Mouse (Mus musculus): ENCODE measurements at regions not wholly inside any gene's neighbourhood (a gene's known extent, or its start where the extent isn't known, plus 50 kb on each side); places are given as distances from the start of the nearest gene placed in this dataset.

DNA sequence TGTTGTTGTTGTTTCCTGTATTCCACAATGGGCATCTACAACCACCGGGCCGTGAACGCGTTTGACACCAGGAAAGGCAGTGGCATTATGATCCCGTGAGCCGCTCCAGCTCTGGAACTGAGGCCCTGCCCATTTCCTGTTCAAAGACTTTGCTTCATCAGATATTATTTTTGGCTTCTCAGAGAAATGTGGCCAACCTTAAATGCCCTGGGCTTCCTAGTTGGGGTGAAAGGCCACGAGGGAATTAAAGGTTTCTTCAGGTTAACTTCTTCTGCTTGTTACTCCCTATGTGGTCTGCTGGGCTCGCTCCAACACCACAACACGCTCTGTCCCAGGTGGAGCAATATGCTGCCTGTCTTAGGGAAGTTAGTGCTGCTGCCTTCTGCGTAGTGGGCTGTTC is 249.8 kb downstream of the Cog6 start:
- WGBS = 58% methylated on average over 10 of the region's 10 CpGs
- DNase-seq (ENCODE audit: low spot score) = no peak
- no peak for ATAC-seq (ENCODE audit: insufficient read depth, low read depth)
- TF ChIP-seq CTCF (IDR thresholded peaks at IDR 0.05; ENCODE audit: low read depth) (no peak), EP300 (IDR thresholded peaks at IDR 0.05; ENCODE audit: low read depth) (no peak)
- no peaks in the 10 kb centered on the region for H3K27me3 ChIP-seq (ENCODE audit: control insufficient read depth, insufficient read depth, low read length)
- H3K4me2 ChIP-seq (ENCODE audit: low read depth, low read length) = no peak overlapping the region
- no peak overlapping the region for H3K9ac ChIP-seq (replicated peaks; ENCODE audit: low read depth, low read length)
- H3K4me1 ChIP-seq (ENCODE audit: control insufficient read depth, insufficient read depth) = no peaks in the 10 kb centered on the region
- no peak overlapping the region for H3K27ac ChIP-seq (ENCODE audit: low read depth)
- no peaks in the 10 kb centered on the region for H3K36me3 ChIP-seq (replicated peaks; ENCODE audit: control insufficient read depth, insufficient read depth, low read length)
- H3K9me3 ChIP-seq (replicated peaks; ENCODE audit: control insufficient read depth, low read length) = no peaks in the 10 kb centered on the region
- H3K4me3 ChIP-seq (ENCODE audit: low read depth, low read length) = no peak overlapping the region

DNA sequence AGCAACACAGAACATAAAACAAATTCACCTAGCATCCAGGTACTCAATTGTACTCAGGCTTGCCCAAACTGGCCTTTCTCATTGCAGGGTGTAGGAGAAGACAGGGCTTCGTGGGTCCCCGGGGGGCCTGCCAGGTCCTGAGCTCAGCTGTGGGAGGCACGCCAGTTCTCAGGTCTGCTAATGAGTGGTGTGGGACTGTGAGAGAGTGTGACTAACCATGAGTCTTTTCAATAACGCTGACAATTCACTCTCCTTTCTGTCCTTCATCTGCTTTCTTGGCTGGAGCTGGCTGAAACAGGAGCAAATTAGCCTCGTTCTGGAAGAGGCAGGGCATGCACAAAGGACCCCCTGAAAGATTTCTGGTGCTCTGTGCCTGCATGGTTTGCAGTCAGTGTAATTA is 250.2 kb downstream of the Cog6 start:
- Histone ChIP-seq H3K4me2 (ENCODE audit: low read depth, low read length) (no peak overlapping the region), H3K27ac (ENCODE audit: low read depth) (no peak overlapping the region), H3K9ac (replicated peaks; ENCODE audit: low read depth, low read length) (no peak overlapping the region), H3K27me3 (ENCODE audit: control insufficient read depth, insufficient read depth, low read length) (no peaks in the 10 kb centered on the region), H3K36me3 (replicated peaks; ENCODE audit: control insufficient read depth, insufficient read depth, low read length) (no peaks in the 10 kb centered on the region), H3K4me3 (ENCODE audit: low read depth, low read length) (no peak overlapping the region), H3K9me3 (replicated peaks; ENCODE audit: control insufficient read depth, low read length) (no peaks in the 10 kb centered on the region), H3K4me1 (ENCODE audit: control insufficient read depth, insufficient read depth) (no peaks in the 10 kb centered on the region)
- 70% methylated on average over 5 of the region's 5 CpGs for WGBS
- ATAC-seq (ENCODE audit: insufficient read depth, low read depth) = no peak
- DNase-seq (ENCODE audit: low spot score) = no peak
- TF ChIP-seq EP300 (IDR thresholded peaks at IDR 0.05; ENCODE audit: low read depth) (no peak), CTCF (IDR thresholded peaks at IDR 0.05; ENCODE audit: low read depth) (no peak)

DNA sequence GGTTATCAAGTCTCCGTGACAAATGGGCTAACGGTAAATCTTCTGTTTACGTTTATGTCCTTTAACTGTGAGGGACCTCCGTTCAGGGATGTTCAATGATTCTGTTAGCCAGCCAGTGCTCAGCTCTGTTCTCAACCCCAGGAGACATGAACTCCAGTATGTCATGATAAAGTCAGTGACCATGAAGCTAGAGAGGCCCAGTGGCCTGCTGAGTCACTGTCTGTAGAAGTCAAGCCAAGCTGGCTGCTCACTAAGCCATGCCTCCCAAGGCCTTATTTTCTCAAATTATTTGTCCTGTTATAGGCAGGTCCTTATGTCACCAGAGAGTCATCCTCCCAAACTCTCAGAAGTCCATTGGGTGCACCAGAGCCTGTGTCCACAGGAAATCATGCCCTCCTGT is 252.9 kb downstream of the Cog6 start:
- H3K4me3 ChIP-seq (ENCODE audit: low read depth, low read length) = no peak overlapping the region
- H3K27me3 ChIP-seq (ENCODE audit: control insufficient read depth, insufficient read depth, low read length) = no peaks in the 10 kb centered on the region
- DNase-seq (ENCODE audit: low spot score) (no peak), ATAC-seq (ENCODE audit: insufficient read depth, low read depth) (no peak)
- no peak overlapping the region for H3K27ac ChIP-seq (ENCODE audit: low read depth)
- no peaks in the 10 kb centered on the region for H3K36me3 ChIP-seq (replicated peaks; ENCODE audit: control insufficient read depth, insufficient read depth, low read length)
- TF ChIP-seq CTCF (IDR thresholded peaks at IDR 0.05; ENCODE audit: low read depth) (no peak), EP300 (IDR thresholded peaks at IDR 0.05; ENCODE audit: low read depth) (no peak)
- no peak overlapping the region for H3K9ac ChIP-seq (replicated peaks; ENCODE audit: low read depth, low read length)
- no peaks in the 10 kb centered on the region for H3K9me3 ChIP-seq (replicated peaks; ENCODE audit: control insufficient read depth, low read length)
- 67% methylated on average over 4 of the region's 4 CpGs for WGBS
- H3K4me1 ChIP-seq (ENCODE audit: control insufficient read depth, insufficient read depth) = no peaks in the 10 kb centered on the region
- no peak overlapping the region for H3K4me2 ChIP-seq (ENCODE audit: low read depth, low read length)

DNA sequence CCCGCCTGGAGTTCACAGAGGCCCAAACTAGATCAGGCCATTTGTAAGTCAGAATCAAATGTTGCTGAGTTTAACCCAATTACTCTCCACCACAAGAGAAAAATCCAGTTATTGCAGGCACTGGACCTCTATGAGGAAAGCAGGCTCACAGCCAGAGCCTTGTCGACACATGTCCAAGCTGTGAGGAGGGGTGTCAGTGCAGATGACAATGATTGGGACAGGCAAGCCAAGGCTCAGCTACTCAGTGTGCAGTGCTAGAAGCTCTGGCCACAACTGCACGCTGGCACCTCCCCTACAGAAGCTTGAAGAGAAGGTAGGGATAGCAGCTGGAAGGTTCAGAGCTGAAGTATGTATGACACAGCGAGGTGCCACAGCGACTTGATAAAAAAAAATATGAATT is 253.4 kb downstream of the Cog6 start:
- no peak; the same call in 1 of the 2 replicates for ATAC-seq (ENCODE audit: insufficient read depth, low read depth)
- Histone ChIP-seq H3K4me1 (ENCODE audit: control insufficient read depth, insufficient read depth) (no peaks in the 10 kb centered on the region), H3K4me2 (ENCODE audit: low read depth, low read length) (no peak overlapping the region), H3K27ac (ENCODE audit: low read depth) (no peak overlapping the region), H3K36me3 (replicated peaks; ENCODE audit: control insufficient read depth, insufficient read depth, low read length) (no peaks in the 10 kb centered on the region), H3K4me3 (ENCODE audit: low read depth, low read length) (no peak overlapping the region), H3K27me3 (ENCODE audit: control insufficient read depth, insufficient read depth, low read length) (no peaks in the 10 kb centered on the region), H3K9me3 (replicated peaks; ENCODE audit: control insufficient read depth, low read length) (no peaks in the 10 kb centered on the region), H3K9ac (replicated peaks; ENCODE audit: low read depth, low read length) (no peak overlapping the region)
- 63% methylated on average over 5 of the region's 5 CpGs for WGBS
- TF ChIP-seq EP300 (IDR thresholded peaks at IDR 0.05; ENCODE audit: low read depth) (no peak), CTCF (IDR thresholded peaks at IDR 0.05; ENCODE audit: low read depth) (no peak)
- no peak for DNase-seq (ENCODE audit: low spot score)

DNA sequence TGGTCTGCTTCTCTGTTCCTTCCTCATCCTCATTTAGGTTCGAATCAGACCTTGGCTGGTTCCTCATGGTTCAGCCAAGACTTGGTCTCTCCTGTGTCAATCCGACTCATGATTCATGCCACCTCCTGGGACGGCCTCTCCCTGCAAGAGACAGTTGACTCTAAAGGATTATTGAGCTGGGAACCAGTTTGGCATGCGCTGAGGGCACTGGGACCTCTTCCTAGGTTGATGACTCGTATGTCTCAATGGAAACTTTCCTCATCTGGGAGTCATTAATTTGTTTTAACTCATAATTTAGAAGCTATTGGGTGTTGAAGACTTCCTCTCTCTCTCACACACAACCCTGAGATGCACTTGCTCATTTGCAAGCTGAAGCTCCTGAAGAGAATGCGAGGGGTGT is 254.5 kb downstream of the Cog6 start:
- ATAC-seq (ENCODE audit: insufficient read depth, low read depth) (no peak), DNase-seq (ENCODE audit: low spot score) (no peak)
- Histone ChIP-seq H3K4me2 (ENCODE audit: low read depth, low read length) (no peak overlapping the region), H3K4me1 (ENCODE audit: control insufficient read depth, insufficient read depth) (no peaks in the 10 kb centered on the region), H3K9me3 (replicated peaks; ENCODE audit: control insufficient read depth, low read length) (no peaks in the 10 kb centered on the region), H3K27me3 (ENCODE audit: control insufficient read depth, insufficient read depth, low read length) (no peaks in the 10 kb centered on the region), H3K9ac (replicated peaks; ENCODE audit: low read depth, low read length) (no peak overlapping the region), H3K36me3 (replicated peaks; ENCODE audit: control insufficient read depth, insufficient read depth, low read length) (no peaks in the 10 kb centered on the region), H3K4me3 (ENCODE audit: low read depth, low read length) (no peak overlapping the region), H3K27ac (ENCODE audit: low read depth) (no peak overlapping the region)
- WGBS = 84% methylated on average over 6 of the region's 6 CpGs
- TF ChIP-seq EP300 (IDR thresholded peaks at IDR 0.05; ENCODE audit: low read depth) (no peak), CTCF (IDR thresholded peaks at IDR 0.05; ENCODE audit: low read depth) (no peak)

DNA sequence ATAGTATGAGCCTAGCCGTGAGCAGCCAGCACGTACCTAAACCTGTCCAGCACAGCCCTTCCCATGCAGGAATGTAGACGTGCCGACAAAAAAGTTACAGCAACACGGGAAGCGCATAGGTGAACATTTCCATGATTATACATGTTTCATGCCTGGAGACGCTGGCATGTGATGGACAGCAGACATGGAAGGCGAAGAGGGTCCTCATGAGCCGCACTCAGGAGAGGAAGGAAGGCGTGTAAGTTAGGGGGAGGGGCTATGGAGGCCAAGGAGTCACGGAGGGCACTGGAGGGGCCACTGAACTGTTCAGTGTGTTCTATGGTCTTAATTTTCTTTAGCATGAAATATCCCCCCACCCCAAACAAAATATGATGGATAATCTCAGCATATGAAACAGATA is 257.2 kb downstream of the Cog6 start:
- ATAC-seq (ENCODE audit: insufficient read depth, low read depth) = no peak

More for the DNA sequence above, 257.2 kb downstream of the Cog6 start:
- Histone ChIP-seq H3K4me2 (ENCODE audit: low read depth, low read length) (no peak overlapping the region), H3K9ac (replicated peaks; ENCODE audit: low read depth, low read length) (no peak overlapping the region), H3K4me3 (ENCODE audit: low read depth, low read length) (no peak overlapping the region), H3K27me3 (ENCODE audit: control insufficient read depth, insufficient read depth, low read length) (no peaks in the 10 kb centered on the region), H3K27ac (ENCODE audit: low read depth) (no peak overlapping the region), H3K4me1 (ENCODE audit: control insufficient read depth, insufficient read depth) (no peaks in the 10 kb centered on the region), H3K9me3 (replicated peaks; ENCODE audit: control insufficient read depth, low read length) (no peaks in the 10 kb centered on the region), H3K36me3 (replicated peaks; ENCODE audit: control insufficient read depth, insufficient read depth, low read length) (no peaks in the 10 kb centered on the region)
- DNase-seq (ENCODE audit: low spot score) = no peak
- TF ChIP-seq EP300 (IDR thresholded peaks at IDR 0.05; ENCODE audit: low read depth) (no peak), CTCF (IDR thresholded peaks at IDR 0.05; ENCODE audit: low read depth) (no peak)
- 91% methylated on average over 11 of the region's 11 CpGs for WGBS
